Mouse (Mus musculus) MEL (cell line): Measurements from ENCODE around the gene Pramel1.
"Not testable (repeated sequence)": the region's sequence is repeated elsewhere in the genome, so short reads cannot be mapped to it uniquely, and the experiment has no call there.

Experiments
- CTCF ChIP-seq, 3 experiments: IDR thresholded peaks in 2 of 3; conservative IDR thresholded peaks in 1 of 3; 2 replicates each; pipeline ENCODE4 v1.5.1; 2011 to 2012; ENCODE audit warnings: low read length in 3 of 3, low read depth in 2 of 3, mild to moderate bottlenecking in 2 of 3, improper control_type of control experiment in 1 of 3, inconsistent platforms in 1 of 3, mixed read lengths in 1 of 3, moderate library complexity in 1 of 3; ENCODE audit not compliant: control insufficient read depth in 1 of 3, insufficient read depth in 1 of 3, poor library complexity in 1 of 3, severe bottlenecking in 1 of 3
- MAX ChIP-seq: IDR thresholded peaks from 2 replicates; pipeline ENCODE4 v1.6.1; 2011; ENCODE audit warnings: low read length, improper control_type of control experiment
- NRF1 ChIP-seq: IDR thresholded peaks from 2 replicates; pipeline ENCODE4 v1.6.1; 2014; ENCODE audit warnings: low read depth, mild to moderate bottlenecking, inconsistent platforms, low read length, improper control_type of control experiment, moderate library complexity; ENCODE audit not compliant: poor library complexity, insufficient read depth, severe bottlenecking
- RAD21 ChIP-seq: IDR thresholded peaks from 2 replicates; pipeline ENCODE4 v1.6.1; 2011; ENCODE audit warnings: mild to moderate bottlenecking, low read depth, low read length, improper control_type of control experiment

GRCm38 (mm10) chr4:143345491-143345890 is 48.7 kb upstream of the Pramel1 start:
- not testable (repeated sequence) for TF ChIP-seq NRF1; RAD21; CTCF (IDR thresholded peaks at IDR 0.05 in 2 of 3, conservative IDR thresholded peaks at IDR 0.05 in 1 of 3; ENCODE audit: control insufficient read depth in 1 of 3, insufficient read depth in 1 of 3, low read depth in 2 of 3, low read length in 3 of 3, poor library complexity in 1 of 3, severe bottlenecking in 1 of 3); MAX
